Mouse (Mus musculus): ENCODE measurements around the gene Tgm5.

DNA sequence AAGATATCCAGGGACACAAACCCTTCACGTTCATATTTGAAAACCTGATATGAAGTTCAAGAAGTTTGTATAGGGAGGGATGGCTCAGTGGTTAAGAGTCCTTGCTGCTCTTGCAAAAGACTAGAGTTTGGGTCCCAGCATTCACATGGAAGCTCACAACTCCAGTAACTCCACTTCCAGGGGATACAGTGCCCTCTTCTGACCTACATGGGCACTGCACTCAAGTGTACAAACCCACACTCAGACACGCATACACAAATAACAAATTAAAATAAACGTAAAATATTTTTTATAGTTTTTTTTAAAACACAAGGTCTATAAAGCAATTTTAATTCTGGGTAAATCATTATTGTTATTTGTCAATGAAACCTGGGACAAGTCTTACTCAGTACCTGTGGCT, 2.9 kb upstream of the Tgm5 start:
- no peak for TF ChIP-seq EP300 (IDR thresholded peaks at IDR 0.05; ENCODE audit: low read length)
- no peak for TF ChIP-seq POLR2A (IDR thresholded peaks at IDR 0.05; ENCODE audit: low read depth, low read length)
- TF ChIP-seq PAX5 (IDR thresholded peaks at IDR 0.05; ENCODE audit: low read length): no peak
- TF ChIP-seq HCFC1 (IDR thresholded peaks at IDR 0.05; ENCODE audit: low read depth, low read length): no peak
- TF ChIP-seq BHLHE40 (IDR thresholded peaks at IDR 0.05; ENCODE audit: low read depth, low read length): no peak
